Mouse (Mus musculus) midbrain, postnatal 0 days (tissue): ENCODE measurements around the gene Inca1. TPM values are rescaled to one million over a fixed set of nuclear protein-coding genes. Genes with fewer than 3 reads are reported as not detected.

Source experiments
- ATAC-seq: fragments of 200-750 bp; cut with Nextera tagmentation; 2 replicates; pipeline ENCODE4 v1.8.0; 2017; ENCODE audit warnings: moderate number of reproducible peaks, mild to moderate bottlenecking, moderate TSS enrichment, moderate library complexity; ENCODE audit not compliant: low FRiP score
- DNase-seq: peaks from one replicate; pipeline ENCODE4 v3.0.0-alpha.2; 2015; ENCODE audit warnings: low spot score
- H3K27ac ChIP-seq: fragments of 300-500 bp; sonication (generic); 2 replicates; pipeline ENCODE4 v1.5.1; 2014; ENCODE audit warnings: low read depth, mild to moderate bottlenecking, low read length, mixed read lengths
- H3K27me3 ChIP-seq: fragments of 300-500 bp; sonication (generic); 2 replicates; pipeline ENCODE4 v1.6.1; 2014; ENCODE audit warnings: low read length, control low read depth, mixed read lengths; ENCODE audit not compliant: insufficient read depth
- H3K36me3 ChIP-seq: fragments of 300-500 bp; sonication (generic); 2 replicates; pipeline ENCODE4 v1.6.1; 2014; ENCODE audit warnings: low read length, control low read depth, mixed read lengths; ENCODE audit not compliant: insufficient read depth
- H3K4me1 ChIP-seq: fragments of 300-500 bp; sonication (generic); 2 replicates; pipeline ENCODE4 v1.6.1; 2014; ENCODE audit warnings: mild to moderate bottlenecking, control low read depth, antibody characterized with exemption, low read length, mixed read lengths; ENCODE audit not compliant: insufficient read depth
- H3K4me2 ChIP-seq: fragments of 300-500 bp; sonication (generic); 2 replicates; pipeline ENCODE4 v1.6.1; 2014; ENCODE audit warnings: low read depth, mild to moderate bottlenecking, low read length, mixed read lengths; ENCODE audit not compliant: poor library complexity, severe bottlenecking
- H3K4me3 ChIP-seq: fragments of 300-500 bp; sonication (generic); 2 replicates; pipeline ENCODE4 v1.5.1; 2014; ENCODE audit warnings: low read depth, mild to moderate bottlenecking, low read length, moderate library complexity
- H3K9ac ChIP-seq: fragments of 300-500 bp; sonication (generic); replicated peaks from 2 replicates; pipeline ENCODE4 v1.6.1; 2014; ENCODE audit warnings: mild to moderate bottlenecking, low read length, moderate library complexity, mixed read lengths; ENCODE audit not compliant: poor library complexity, severe bottlenecking
- H3K9me3 ChIP-seq: fragments of 300-500 bp; sonication (generic); 2 replicates; pipeline ENCODE4 v1.6.1; 2016; ENCODE audit warnings: low read length, control low read depth
- CTCF ChIP-seq: IDR thresholded peaks from 2 replicates; pipeline ENCODE4 v1.5.1; 2016; ENCODE audit warnings: antibody characterized with exemption, mild to moderate bottlenecking
- WGBS: fragments of 180-500 bp; shearing (Covaris S2); extraction: QIAGEN DNeasy Blood & Tissue Kit; methylation state at CpG from one replicate; pipeline ENCODE4 v1.1.7; 2014; 5-methylcytosine and 5-hydroxymethylcytosine counted together
- polyA plus RNA-seq: library from polyadenylated mRNA; unstranded; fragments of >200 nt; fragmentation: Nextera tagmentation; extraction: Ambion mirVana; gene quantifications from 2 replicates; pipeline ENCODE4 v1.2.1, GENCODE M21; 2015
- total RNA-seq: library from RNA; depleted of rRNA; stranded (reverse); fragments of >200 nt; gene quantifications from 2 replicates; pipeline ENCODE4 v1.2.3, GENCODE M21; 2014

The Inca1 gene
- total and polyA plus RNA-seq, 2 experiments from 2014 or later, result 2.1 to 4.8 TPM

- Histone ChIP-seq H3K9me3 (no peaks in the 10 kb centered on the region), H3K4me3 (no peak overlapping the region), H3K27me3 (no peaks in the 10 kb centered on the region), H3K27ac (no peak overlapping the region), H3K9ac (no peak overlapping the region), H3K36me3 (peaks cover 29% of the 10 kb centered on the region), H3K4me1 (0 out of 2 replicates have a peak, but pooled peaks cover 6% of the 10 kb centered on the region), H3K4me2 (no peak overlapping the region)
- ATAC-seq (no peak), DNase-seq (no peak)
- WGBS, result 93% methylated on average over 8 of the region's 8 CpGs
- TF ChIP-seq CTCF, result no peak
These were observed 33.3 kb downstream of the Inca1 start for GRCm38 (mm10) chr11:70666687-70667086.

DNA sequence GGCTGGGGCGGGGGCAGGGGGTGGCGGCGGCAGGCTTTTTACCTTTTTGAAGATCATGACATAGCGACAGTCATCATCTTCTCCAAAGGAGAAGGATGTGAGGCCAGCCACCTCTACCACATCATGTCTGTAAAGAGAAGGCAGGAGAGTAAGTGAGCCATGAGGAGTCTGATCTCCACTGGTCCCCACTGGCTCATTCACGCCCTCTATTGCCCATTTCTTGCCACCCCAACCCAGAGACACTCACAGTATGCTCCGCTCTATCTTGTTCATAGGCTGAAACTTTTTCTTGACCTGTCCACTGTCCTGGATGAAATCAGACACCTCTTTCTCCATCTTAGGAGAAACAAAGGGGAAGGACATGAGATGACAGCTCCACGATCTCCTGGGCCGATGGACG lies 35.2 kb downstream of the Inca1 start:
- no peaks in the 10 kb centered on the region for H3K27me3 ChIP-seq
- WGBS, result 94% methylated on average over 9 of the region's 9 CpGs
- H3K27ac ChIP-seq, result no peak overlapping the region
- no peaks in the 10 kb centered on the region for H3K9me3 ChIP-seq
- no peaks in the 10 kb centered on the region for H3K4me1 ChIP-seq
- H3K4me3 ChIP-seq, result no peak overlapping the region
- H3K4me2 ChIP-seq, result no peak overlapping the region
- no peak for ATAC-seq
- H3K36me3 ChIP-seq, result peaks cover 33% of the 10 kb centered on the region
- no peak for DNase-seq
- 0 out of 2 replicates have a peak, but pooled peaks have one; percentile 3 for TF ChIP-seq CTCF
- H3K9ac ChIP-seq, result no peak overlapping the region

GRCm38 (mm10) chr11:70663957-70664356 lies 36.0 kb downstream of the Inca1 start:
- H3K36me3 ChIP-seq, result peaks cover 33% of the 10 kb centered on the region
- 88% methylated on average over 6 of the region's 6 CpGs for WGBS

DNA sequence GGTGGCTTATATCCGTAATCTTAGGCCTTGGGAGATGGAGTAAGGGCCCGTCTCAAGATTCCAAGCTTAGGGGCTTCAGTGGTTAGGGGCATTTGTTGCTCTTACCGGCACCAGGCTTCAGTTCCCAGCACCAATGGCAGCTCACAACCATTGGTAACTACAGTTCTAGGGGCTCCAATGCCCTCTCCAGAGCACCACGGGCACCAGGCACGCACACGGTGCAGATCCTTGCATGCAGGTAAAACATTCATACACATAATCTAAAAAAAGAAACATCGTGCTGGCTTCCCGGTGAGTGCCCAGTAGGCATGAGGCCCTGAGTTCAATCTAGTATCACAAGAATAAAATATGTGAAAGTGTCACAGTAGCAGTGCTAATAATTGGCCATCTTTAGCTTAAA lies 36.9 kb downstream of the Inca1 start:
- WGBS, result 87% methylated on average over 8 of the region's 8 CpGs
- no peak for ATAC-seq
- TF ChIP-seq CTCF, result no peak

More at GRCm38 (mm10) chr11:70663957-70664356, 36.0 kb downstream of the Inca1 start:
- ATAC-seq (no peak), DNase-seq (no peak)
- Histone ChIP-seq H3K9me3 (no peaks in the 10 kb centered on the region), H3K4me1 (no peaks in the 10 kb centered on the region), H3K4me2 (no peak overlapping the region), H3K4me3 (no peak overlapping the region), H3K9ac (no peak overlapping the region), H3K27ac (no peak overlapping the region), H3K27me3 (no peaks in the 10 kb centered on the region)
- no peak for TF ChIP-seq CTCF

GRCm38 (mm10) chr11:70660571-70660970 lies 39.4 kb downstream of the Inca1 start:
- no peak overlapping the region for H3K9ac ChIP-seq
- TF ChIP-seq CTCF, result no peak
- peaks cover 30% of the 10 kb centered on the region for H3K36me3 ChIP-seq
- H3K4me3 ChIP-seq, result no peak overlapping the region
- ATAC-seq (no peak), DNase-seq (no peak)
- no peak overlapping the region for H3K4me2 ChIP-seq
- no peaks in the 10 kb centered on the region for H3K9me3 ChIP-seq
- H3K27me3 ChIP-seq, result no peaks in the 10 kb centered on the region
- H3K27ac ChIP-seq, result no peak overlapping the region
- WGBS, result 88% methylated on average over 8 of the region's 8 CpGs
- peaks cover 5% of the 10 kb centered on the region; the same call in 1 of the 2 replicates for H3K4me1 ChIP-seq

More for the DNA sequence above, 36.9 kb downstream of the Inca1 start:
- no peaks in the 10 kb centered on the region for H3K4me1 ChIP-seq
- no peak overlapping the region for H3K27ac ChIP-seq
- H3K9me3 ChIP-seq, result no peaks in the 10 kb centered on the region
- H3K4me3 ChIP-seq, result no peak overlapping the region
- H3K9ac ChIP-seq, result no peak overlapping the region
- H3K36me3 ChIP-seq, result peaks cover 33% of the 10 kb centered on the region
- DNase-seq, result no peak
- no peaks in the 10 kb centered on the region for H3K27me3 ChIP-seq
- no peak overlapping the region for H3K4me2 ChIP-seq

DNA sequence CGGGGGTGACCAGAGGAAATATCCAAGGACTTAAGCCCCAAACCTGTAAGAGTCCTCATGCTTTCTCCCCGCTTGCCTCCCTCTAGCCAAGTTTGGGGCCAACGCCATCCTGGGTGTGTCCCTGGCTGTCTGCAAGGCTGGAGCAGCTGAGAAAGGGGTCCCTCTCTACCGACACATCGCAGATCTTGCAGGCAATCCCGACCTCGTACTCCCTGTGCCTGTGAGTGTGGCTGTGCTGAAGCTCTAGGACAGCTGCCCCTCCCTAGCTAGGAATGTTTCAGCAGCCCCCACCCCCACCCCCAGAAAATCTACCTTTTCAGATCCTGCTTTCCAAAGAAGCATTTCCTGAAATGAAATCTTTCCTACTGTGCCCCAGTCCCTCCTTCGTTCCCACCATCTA lies 41.0 kb downstream of the Inca1 start:
- no peak overlapping the region for H3K9ac ChIP-seq
- no peak for TF ChIP-seq CTCF
- H3K9me3 ChIP-seq, result no peaks in the 10 kb centered on the region
- H3K4me2 ChIP-seq, result no peak overlapping the region
- peaks cover 5% of the 10 kb centered on the region; the same call in 1 of the 2 replicates for H3K4me1 ChIP-seq
- no peaks in the 10 kb centered on the region for H3K27me3 ChIP-seq
- H3K4me3 ChIP-seq, result no peak overlapping the region
- DNase-seq (no peak), ATAC-seq (no peak)
- H3K36me3 ChIP-seq, result peaks cover 16% of the 10 kb centered on the region
- 80% methylated on average over 8 of the region's 8 CpGs for WGBS
- no peak overlapping the region for H3K27ac ChIP-seq
